In the genomic region with DNA sequence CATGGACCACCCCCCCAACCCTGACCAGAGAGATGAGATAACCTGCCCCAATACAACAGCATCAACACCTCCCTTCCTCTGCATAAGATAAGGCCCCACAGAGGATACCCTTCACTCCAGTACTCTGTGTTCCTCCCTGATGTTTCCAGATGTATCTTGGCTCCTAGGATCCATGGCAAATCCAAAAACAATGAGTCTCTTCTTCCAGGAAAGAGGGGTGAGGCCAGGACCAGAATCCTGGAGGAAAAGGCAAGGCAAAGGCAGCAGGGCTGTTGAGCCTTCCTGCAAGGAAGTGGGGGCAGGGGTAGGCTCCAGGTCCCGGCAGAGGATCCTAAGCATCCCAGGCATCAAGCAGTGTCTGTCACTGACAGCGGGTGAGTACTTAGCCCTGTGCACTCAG, we compare ENCODE assay signal across 10 mouse cellular contexts. TPM values are rescaled to one million over a fixed set of nuclear protein-coding genes. Genes with fewer than 3 reads are reported as not detected.
DNase-seq lines count a peak whose midpoint lies in the region; ATAC-seq lines count a peak whose summit lies in the region.
"Had no signal": no experiment of that assay in that cellular context is flagged by ENCODE, and none has a peak within 500 bp of the region (broad histone marks: within the 10 kb centered on the region; RNA-seq: fewer than 3 reads in every experiment).

No protein-coding gene starts in this region.

- no peak overlapping the region for H3K4me2 ChIP-seq in kidney, embryonic 16.5 days (replicated peaks; ENCODE audit: low read depth, low read length)
- no peak overlapping the region for H3K4me2 ChIP-seq in embryonic facial prominence, embryonic 13.5 days
- H3K4me2 ChIP-seq in heart, embryonic 15.5 days, result no peak overlapping the region
- H3K4me2 ChIP-seq: hindbrain, embryonic 13.5 days; liver, embryonic 12.5 days had no signal

- peaks cover 18% of the 10 kb centered on the region for H3K4me1 ChIP-seq in kidney, embryonic 16.5 days (ENCODE audit: insufficient read depth, low read length)
- peaks cover 23% of the 10 kb centered on the region for H3K4me1 ChIP-seq in embryonic facial prominence, embryonic 13.5 days
- peaks cover 24% of the 10 kb centered on the region for H3K4me1 ChIP-seq in heart, embryonic 15.5 days (replicated peaks)
- H3K4me1 ChIP-seq: liver, embryonic 12.5 days had no signal

- no peak for ATAC-seq in kidney, embryonic 16.5 days (ENCODE audit: low FRiP score, low TSS enrichment)
- no peak for ATAC-seq in embryonic facial prominence, embryonic 13.5 days (ENCODE audit: insufficient number of reproducible peaks, insufficient read depth, low FRiP score, low TSS enrichment, low read depth)
- ATAC-seq in heart, embryonic 15.5 days (replicated peaks; ENCODE audit: insufficient number of reproducible peaks, insufficient read depth, low FRiP score, low read depth), result no peak

- peak overlapping the region; percentile 74 for H3K27ac ChIP-seq in kidney, embryonic 16.5 days (ENCODE audit: low read length)
- H3K27ac ChIP-seq in embryonic facial prominence, embryonic 13.5 days, result peak overlapping the region; percentile 73
- peak overlapping the region; percentile 85 for H3K27ac ChIP-seq in heart, embryonic 15.5 days
- H3K27ac ChIP-seq: hindbrain, embryonic 13.5 days; liver, embryonic 12.5 days had no signal

- H3K9me3 ChIP-seq in kidney, embryonic 16.5 days (ENCODE audit: low read length), result no peaks in the 10 kb centered on the region
- H3K9me3 ChIP-seq in embryonic facial prominence, embryonic 13.5 days, result no peaks in the 10 kb centered on the region
- H3K9me3 ChIP-seq in heart, embryonic 15.5 days (replicated peaks), result no peaks in the 10 kb centered on the region
- H3K9me3 ChIP-seq: hindbrain, embryonic 13.5 days; liver, embryonic 12.5 days had no signal

- H3K27me3 ChIP-seq in kidney, embryonic 16.5 days (ENCODE audit: insufficient read depth, low read length), result no peaks in the 10 kb centered on the region
- no peaks in the 10 kb centered on the region for H3K27me3 ChIP-seq in embryonic facial prominence, embryonic 13.5 days
- no peaks in the 10 kb centered on the region for H3K27me3 ChIP-seq in heart, embryonic 15.5 days
- H3K27me3 ChIP-seq: hindbrain, embryonic 13.5 days; liver, embryonic 12.5 days had no signal

- WGBS in kidney, embryonic 16.5 days, result 45% methylated on average over 2 of the region's 2 CpGs
- WGBS in embryonic facial prominence, embryonic 13.5 days, result 37% methylated on average over 2 of the region's 2 CpGs
- WGBS in heart, embryonic 15.5 days, result 35% methylated on average over 2 of the region's 2 CpGs

- peak overlapping the region; percentile 2; the same call in 1 of the 2 replicates for H3K9ac ChIP-seq in kidney, embryonic 16.5 days (replicated peaks; ENCODE audit: low read length)
- H3K9ac ChIP-seq in embryonic facial prominence, embryonic 13.5 days, result no peak overlapping the region
- H3K9ac ChIP-seq in heart, embryonic 15.5 days, result no peak overlapping the region
- H3K9ac ChIP-seq: hindbrain, embryonic 13.5 days; liver, embryonic 12.5 days had no signal

- no peak for DNase-seq in kidney, postnatal 14 days
- peak; percentile 52 for DNase-seq in skeletal muscle tissue, adult 2 months (ENCODE audit: low read depth, low spot score)
- no peak for DNase-seq in retina, postnatal 1 day
- DNase-seq in left cerebral cortex, adult 8-10 months (ENCODE audit: low spot score in 2 of 2), result no peak

- H3K4me3 ChIP-seq in kidney, embryonic 16.5 days (ENCODE audit: low read length), result no peak overlapping the region
- H3K4me3 ChIP-seq in embryonic facial prominence, embryonic 13.5 days, result no peak overlapping the region
- no peak overlapping the region for H3K4me3 ChIP-seq in heart, embryonic 15.5 days
- H3K4me3 ChIP-seq: hindbrain, embryonic 13.5 days; liver, embryonic 12.5 days had no signal

- H3K36me3 ChIP-seq in kidney, embryonic 16.5 days (ENCODE audit: insufficient read depth, low read length), result no peaks in the 10 kb centered on the region
- no peaks in the 10 kb centered on the region for H3K36me3 ChIP-seq in embryonic facial prominence, embryonic 13.5 days
- no peaks in the 10 kb centered on the region for H3K36me3 ChIP-seq in heart, embryonic 15.5 days
- H3K36me3 ChIP-seq: hindbrain, embryonic 13.5 days; liver, embryonic 12.5 days had no signal

RNA-seq across cellular contexts. Expression of gene 1810010D01Rik, which starts 13.4 kb away (rescaled TPM):
- 0.27 and 0.30 TPM in 2 replicates for polyA plus RNA-seq in kidney, embryonic 16.5 days (2015; fragmentation: Nextera tagmentation; extraction: Ambion mirVana)
- 0.44 and 0.84 TPM in 2 replicates for polyA plus RNA-seq in embryonic facial prominence, embryonic 13.5 days (2015; fragmentation: Nextera tagmentation; extraction: Ambion mirVana)
- polyA plus RNA-seq in heart, embryonic 15.5 days (2015; fragmentation: Nextera tagmentation; extraction: Ambion mirVana), result 0.44 TPM in 1 of 2 replicates, not detected in the other
- under 1 TPM in 1 of 4 experiments, not detected in 3; 0.68 TPM for total RNA-seq in left cerebral cortex, adult 8-10 months (2022)
- total RNA-seq: megakaryocyte-erythroid progenitor cell, adult 5-6 weeks had no signal
- polyA plus RNA-seq: hindbrain, embryonic 13.5 days had no signal
